Mouse (Mus musculus) stomach, postnatal 0 days (tissue): ENCODE measurements at regions not wholly inside any gene's neighbourhood (a gene's known extent, or its start where the extent isn't known, plus 50 kb on each side); places are given as distances from the start of the nearest gene placed in this dataset.

Source experiments
- ATAC-seq: fragments of 200-750 bp; cut with Nextera tagmentation; 2 replicates; pipeline ENCODE4 v1.8.0; 2017; ENCODE audit not compliant: low FRiP score, low TSS enrichment
- DNase-seq: peaks from one replicate; pipeline ENCODE4 v3.0.0-alpha.2; 2016; ENCODE audit warnings: low spot score
- H3K27ac ChIP-seq: fragments of 300-500 bp; sonication (generic); replicated peaks from 2 replicates; pipeline ENCODE4 v1.5.1; 2014; ENCODE audit warnings: mild to moderate bottlenecking, control low read depth
- H3K27me3 ChIP-seq: fragments of 300-500 bp; sonication (generic); 2 replicates; pipeline ENCODE4 v1.6.1; 2014; ENCODE audit warnings: low read length; ENCODE audit not compliant: control insufficient read depth, insufficient read depth
- H3K36me3 ChIP-seq: fragments of 300-500 bp; sonication (generic); 2 replicates; pipeline ENCODE4 v1.6.1; 2014; ENCODE audit warnings: low read length, mixed read lengths; ENCODE audit not compliant: control insufficient read depth, insufficient read depth
- H3K4me1 ChIP-seq: fragments of 300-500 bp; sonication (generic); replicated peaks from 2 replicates; pipeline ENCODE4 v1.6.1; 2014; ENCODE audit warnings: antibody characterized with exemption; ENCODE audit not compliant: control insufficient read depth, insufficient read depth
- H3K4me2 ChIP-seq: fragments of 300-500 bp; sonication (generic); replicated peaks from 2 replicates; pipeline ENCODE4 v1.6.1; 2014; ENCODE audit warnings: low read depth, mild to moderate bottlenecking, control low read depth, moderate library complexity
- H3K4me3 ChIP-seq: fragments of 300-500 bp; sonication (generic); 2 replicates; pipeline ENCODE4 v1.5.1; 2014; ENCODE audit warnings: low read depth, low read length, control low read depth
- H3K9ac ChIP-seq: fragments of 300-500 bp; sonication (generic); 2 replicates; pipeline ENCODE4 v1.6.1; 2014; ENCODE audit warnings: mild to moderate bottlenecking, low read length, control low read depth, mixed read lengths
- H3K9me3 ChIP-seq: fragments of 300-500 bp; sonication (generic); 2 replicates; pipeline ENCODE4 v1.6.1; 2016; ENCODE audit warnings: low read length; ENCODE audit not compliant: control insufficient read depth
- CTCF ChIP-seq: IDR thresholded peaks from 2 replicates; pipeline ENCODE4 v1.5.1; 2016; ENCODE audit warnings: antibody characterized with exemption, low read depth, mild to moderate bottlenecking, moderate library complexity
- EP300 ChIP-seq: optimal IDR thresholded peaks from 2 replicates; pipeline ENCODE3; 2016; ENCODE audit warnings: antibody characterized with exemption
- WGBS: fragments of 180-500 bp; shearing (Covaris S2); extraction: QIAGEN DNeasy Blood & Tissue Kit; methylation state at CpG from one replicate; pipeline ENCODE4 v1.1.7; 2014; 5-methylcytosine and 5-hydroxymethylcytosine counted together

DNA sequence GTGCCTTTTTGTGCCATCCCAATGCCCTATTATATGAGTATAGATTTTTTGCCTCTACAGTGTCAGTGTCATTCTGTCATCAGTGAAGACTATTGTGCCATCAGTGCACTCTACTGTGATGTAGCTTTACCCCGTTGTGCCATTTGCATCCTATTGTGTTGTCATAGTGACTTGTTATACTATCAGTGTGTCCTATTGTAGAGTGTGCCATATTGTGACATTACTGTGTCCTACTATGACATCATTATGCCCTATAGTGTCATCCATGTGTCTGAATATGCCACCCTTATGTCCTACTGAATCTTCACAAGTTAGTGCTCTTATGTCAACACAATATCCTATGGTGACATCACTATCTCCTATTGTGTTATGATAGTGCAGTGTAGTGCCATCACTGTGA lies 293.4 kb downstream of the Slco6d1 start:
- Histone ChIP-seq H3K4me3 (no peak overlapping the region), H3K27ac (no peak overlapping the region), H3K4me1 (no peaks in the 10 kb centered on the region), H3K4me2 (no peak overlapping the region), H3K9me3 (no peaks in the 10 kb centered on the region), H3K9ac (no peak overlapping the region), H3K27me3 (no peaks in the 10 kb centered on the region), H3K36me3 (no peaks in the 10 kb centered on the region)
- ATAC-seq (no peak), DNase-seq (no peak)
- 92% methylated on average over 1 of the region's 1 CpGs for WGBS
- TF ChIP-seq CTCF (no peak), EP300 (no peak)

DNA sequence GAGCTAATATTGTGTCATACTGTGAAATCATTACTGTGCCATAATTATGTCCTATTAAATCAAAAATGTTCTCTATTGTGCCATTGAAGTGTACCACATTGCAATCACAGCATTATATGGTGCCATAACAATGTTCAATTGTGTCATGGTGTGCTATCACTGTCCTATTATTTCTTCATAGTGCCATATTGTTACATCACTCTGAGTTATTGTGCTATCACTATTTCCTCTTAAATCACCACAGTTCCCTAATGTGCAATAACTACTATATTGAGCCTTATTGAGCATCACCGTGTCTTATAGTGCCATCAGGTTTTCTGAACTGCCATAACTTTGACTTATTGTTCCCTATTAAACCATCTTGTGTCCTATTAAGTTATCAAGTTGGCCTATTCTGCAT lies 299.7 kb downstream of the Slco6d1 start:
- TF ChIP-seq EP300 (no peak), CTCF (no peak)
- H3K36me3 ChIP-seq = no peaks in the 10 kb centered on the region
- H3K4me2 ChIP-seq = no peak overlapping the region
- ATAC-seq (no peak), DNase-seq (no peak)
- H3K27me3 ChIP-seq = no peaks in the 10 kb centered on the region
- 78% methylated on average over 1 of the region's 1 CpGs for WGBS
- H3K4me1 ChIP-seq = no peaks in the 10 kb centered on the region
- no peaks in the 10 kb centered on the region for H3K9me3 ChIP-seq
- no peak overlapping the region for H3K27ac ChIP-seq
- H3K4me3 ChIP-seq = no peak overlapping the region
- no peak overlapping the region for H3K9ac ChIP-seq

DNA sequence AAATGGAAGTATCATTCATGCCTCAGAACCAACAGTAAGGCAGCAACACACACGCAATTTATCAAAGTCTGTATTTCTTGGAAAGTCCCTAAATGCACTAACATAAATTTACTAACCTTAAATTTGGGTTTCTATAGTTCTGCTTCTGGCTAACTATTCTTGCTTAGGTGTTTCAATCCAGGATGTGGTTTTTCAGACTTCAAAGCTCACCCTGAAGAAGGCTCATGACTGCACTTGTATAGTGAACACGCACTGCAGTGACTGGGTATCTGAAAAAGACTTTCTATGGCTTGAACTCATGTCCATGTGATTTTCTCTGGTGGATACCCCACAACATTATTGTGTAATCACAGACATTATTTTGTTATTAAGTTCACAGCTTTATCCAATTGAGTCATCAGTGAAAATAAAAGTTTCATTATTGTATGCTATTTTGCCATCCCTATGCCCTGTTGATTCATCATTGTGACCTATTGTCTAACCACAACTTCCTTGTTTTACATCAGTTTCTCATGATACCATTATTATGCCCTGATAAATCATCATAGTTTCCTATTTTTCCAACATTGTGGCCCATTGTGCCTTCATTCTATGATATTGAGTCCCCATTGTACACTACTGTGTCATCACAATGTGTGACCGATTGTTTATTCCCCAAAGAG lies 306.6 kb downstream of the Slco6d1 start:
- H3K4me3 ChIP-seq = no peak overlapping the region
- no peak overlapping the region for H3K27ac ChIP-seq
- no peak overlapping the region for H3K9ac ChIP-seq
- no peak for DNase-seq
- H3K4me1 ChIP-seq = no peaks in the 10 kb centered on the region
- no peak for TF ChIP-seq CTCF
- no peak for TF ChIP-seq EP300
- 84% methylated on average over 3 of the region's 3 CpGs for WGBS
- no peaks in the 10 kb centered on the region for H3K36me3 ChIP-seq
- H3K4me2 ChIP-seq = no peak overlapping the region
- H3K27me3 ChIP-seq = no peaks in the 10 kb centered on the region
- no peak for ATAC-seq
- no peaks in the 10 kb centered on the region for H3K9me3 ChIP-seq

DNA sequence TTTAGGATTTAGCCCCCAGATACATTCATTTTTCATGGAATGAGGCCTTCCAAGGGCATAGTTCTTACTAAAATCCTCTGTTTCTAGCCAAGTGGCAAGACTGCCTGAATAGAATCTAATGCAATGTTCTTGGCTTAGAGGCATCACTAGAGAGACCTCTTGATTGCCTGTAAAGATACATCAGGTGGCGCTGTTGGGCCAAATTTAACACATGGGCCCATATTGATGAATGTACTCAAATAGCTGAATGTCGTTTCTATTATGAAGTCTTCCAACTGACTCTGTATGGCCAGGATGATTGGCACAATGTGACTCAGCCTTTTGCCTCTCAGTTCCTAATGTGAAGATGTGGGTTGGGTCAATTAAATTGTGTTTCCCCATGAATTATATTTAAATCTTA lies 328.0 kb downstream of the Slco6d1 start:
- Histone ChIP-seq H3K9ac (no peak overlapping the region), H3K4me3 (no peak overlapping the region), H3K4me1 (no peaks in the 10 kb centered on the region), H3K4me2 (no peak overlapping the region), H3K36me3 (no peaks in the 10 kb centered on the region), H3K9me3 (no peaks in the 10 kb centered on the region), H3K27ac (no peak overlapping the region), H3K27me3 (no peaks in the 10 kb centered on the region)
- DNase-seq (peak; percentile 17), ATAC-seq (no peak)
- WGBS = 2% methylated on average over 2 of the region's 2 CpGs
- TF ChIP-seq EP300 (no peak), CTCF (peak; percentile 58)

DNA sequence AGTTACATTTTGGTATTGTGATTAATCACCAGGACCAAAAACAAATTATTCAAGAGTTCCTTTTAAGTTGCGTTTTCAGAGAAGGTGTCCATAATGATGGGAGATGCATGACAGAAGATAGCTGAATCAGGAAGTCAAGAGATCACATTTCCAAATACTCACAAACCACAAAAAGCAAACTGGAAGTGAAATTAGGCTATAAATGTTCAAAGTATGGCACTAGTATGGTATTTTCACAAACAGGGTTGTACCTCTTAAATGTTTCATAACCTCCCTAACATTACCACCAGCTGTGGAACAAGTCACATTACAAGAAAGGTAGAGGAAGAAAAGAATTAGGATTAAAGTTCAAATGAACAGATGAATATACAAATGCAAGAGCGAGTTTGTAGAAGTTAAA lies 367.6 kb downstream of the Slco6d1 start:
- Histone ChIP-seq H3K36me3 (no peaks in the 10 kb centered on the region), H3K9ac (no peak overlapping the region), H3K4me1 (no peaks in the 10 kb centered on the region), H3K4me2 (no peak overlapping the region), H3K4me3 (no peak overlapping the region), H3K27me3 (no peaks in the 10 kb centered on the region), H3K9me3 (no peaks in the 10 kb centered on the region), H3K27ac (no peak overlapping the region)
- TF ChIP-seq CTCF (no peak), EP300 (no peak)
- ATAC-seq (no peak), DNase-seq (no peak)
- WGBS = 82% methylated on average over 2 of the region's 2 CpGs

DNA sequence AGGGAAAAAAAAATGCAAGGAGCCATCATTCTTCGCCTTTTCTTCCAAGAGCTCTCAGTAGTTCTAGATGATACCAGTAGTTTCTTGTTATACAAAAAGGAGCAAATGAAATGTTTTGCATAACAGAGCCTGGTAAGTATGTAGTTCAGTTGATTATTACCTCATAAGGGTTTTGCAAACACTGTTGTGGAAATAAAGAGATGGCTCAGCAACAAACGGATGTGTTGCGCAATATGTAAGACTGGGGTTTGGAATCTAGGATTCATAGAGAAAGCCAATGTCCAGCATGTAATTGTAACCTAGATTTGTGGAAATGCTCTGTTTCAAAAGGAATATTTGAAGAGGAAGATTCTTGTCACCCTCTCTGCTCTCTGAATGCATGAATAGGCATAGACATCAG lies 372.4 kb downstream of the Slco6d1 start:
- H3K27me3 ChIP-seq = no peaks in the 10 kb centered on the region
- no peak overlapping the region for H3K27ac ChIP-seq
- no peaks in the 10 kb centered on the region for H3K9me3 ChIP-seq
- ATAC-seq = no peak
- no peaks in the 10 kb centered on the region for H3K4me1 ChIP-seq
- DNase-seq = no peak
- no peak overlapping the region for H3K4me3 ChIP-seq
- no peaks in the 10 kb centered on the region for H3K36me3 ChIP-seq
- 86% methylated on average over 3 of the region's 3 CpGs for WGBS
- H3K4me2 ChIP-seq = no peak overlapping the region
- H3K9ac ChIP-seq = no peak overlapping the region
- no peak for TF ChIP-seq EP300
- TF ChIP-seq CTCF = no peak
